Mouse (Mus musculus) left cerebral cortex, postnatal 36 days (tissue): ENCODE results near the gene Slc22a8. TPM values are rescaled to one million over a fixed set of nuclear protein-coding genes. Genes with fewer than 3 reads are reported as not detected.

Source experiments
- DNase-seq, 2 experiments: peaks; one replicate each; pipeline ENCODE4 v3.0.0; 2021 to 2022; ENCODE audit warnings: low spot score in 2 of 2, mixed read lengths in 1 of 2
- intact Hi-C: fragments of 180-260 bp; cut with DNase I; formaldehyde crosslinking; loops from one replicate; pipeline ENCODE4 v1.15.1; 2025
- total RNA-seq, 2 experiments: library from RNA; stranded (reverse); gene quantifications; 2 replicates each; pipeline ENCODE4 v1.2.3; 2021

The Slc22a8 gene
- total RNA-seq, 2 experiments from 2014 or later = 10.7 to 14.3 TPM

- intact Hi-C loops = no loop called here
- DNase-seq = no peak
These were observed 2.8 kb downstream of the Slc22a8 start for GRCm38 (mm10) chr19:8593833-8594232.

DNA sequence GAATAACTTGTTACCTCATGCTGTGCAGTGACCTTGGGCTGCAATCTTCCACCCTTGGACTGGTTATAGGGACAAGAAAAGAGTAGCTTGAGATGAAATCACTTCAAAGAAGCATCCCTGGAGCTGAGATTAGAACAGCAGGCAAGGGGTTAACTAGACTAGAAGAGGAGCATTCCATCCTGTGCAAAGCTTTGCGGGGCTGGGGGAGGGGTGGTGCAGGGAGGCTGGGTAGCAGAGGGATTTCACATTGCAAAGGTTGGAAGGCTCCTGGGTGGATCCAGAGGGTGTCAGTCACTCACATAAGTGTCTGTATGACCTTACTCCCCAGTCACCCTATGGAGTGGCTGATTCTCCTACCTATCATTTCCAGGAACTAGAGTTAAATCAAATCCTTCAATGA is 3.5 kb downstream of the Slc22a8 start:
- intact Hi-C loops = no loop called here
- no peak for DNase-seq

- no peak for DNase-seq
- intact Hi-C loops = loop anchor here (5.0 kb wide), 1 partner anchor 50 kb away; no protein-coding TSS in a partner anchor
These were observed 6.2 kb downstream of the Slc22a8 start for GRCm38 (mm10) chr19:8597269-8597668.

- intact Hi-C loops = loop anchor here (5.0 kb wide), 1 partner anchor 48 kb away; no protein-coding TSS in a partner anchor
- DNase-seq = no peak
These were observed 8.2 kb downstream of the Slc22a8 start for GRCm38 (mm10) chr19:8599229-8599628.

DNA sequence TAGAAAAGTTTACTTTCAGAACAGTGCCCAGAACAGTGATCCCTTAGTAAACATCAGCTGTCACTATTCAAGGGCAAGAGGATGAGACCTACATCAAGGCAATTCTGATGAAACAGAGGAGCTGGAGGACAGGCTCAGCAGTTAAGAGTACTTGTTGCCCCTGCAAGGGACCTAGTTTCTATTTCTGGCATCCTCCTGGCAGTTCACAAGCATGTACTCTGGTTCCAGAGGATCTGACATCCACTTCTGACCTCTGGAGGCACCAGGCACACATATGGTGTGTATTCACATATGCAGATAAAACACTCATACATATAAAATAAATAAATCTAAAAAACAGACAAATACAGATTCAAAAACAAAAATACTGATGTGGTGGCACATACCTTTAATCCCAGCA is 10.9 kb downstream of the Slc22a8 start:
- intact Hi-C loops = no loop called here
- no peak for DNase-seq

GRCm38 (mm10) chr19:8602914-8603313 is 11.9 kb downstream of the Slc22a8 start:
- DNase-seq = no peak
- intact Hi-C loops = no loop called here

DNA sequence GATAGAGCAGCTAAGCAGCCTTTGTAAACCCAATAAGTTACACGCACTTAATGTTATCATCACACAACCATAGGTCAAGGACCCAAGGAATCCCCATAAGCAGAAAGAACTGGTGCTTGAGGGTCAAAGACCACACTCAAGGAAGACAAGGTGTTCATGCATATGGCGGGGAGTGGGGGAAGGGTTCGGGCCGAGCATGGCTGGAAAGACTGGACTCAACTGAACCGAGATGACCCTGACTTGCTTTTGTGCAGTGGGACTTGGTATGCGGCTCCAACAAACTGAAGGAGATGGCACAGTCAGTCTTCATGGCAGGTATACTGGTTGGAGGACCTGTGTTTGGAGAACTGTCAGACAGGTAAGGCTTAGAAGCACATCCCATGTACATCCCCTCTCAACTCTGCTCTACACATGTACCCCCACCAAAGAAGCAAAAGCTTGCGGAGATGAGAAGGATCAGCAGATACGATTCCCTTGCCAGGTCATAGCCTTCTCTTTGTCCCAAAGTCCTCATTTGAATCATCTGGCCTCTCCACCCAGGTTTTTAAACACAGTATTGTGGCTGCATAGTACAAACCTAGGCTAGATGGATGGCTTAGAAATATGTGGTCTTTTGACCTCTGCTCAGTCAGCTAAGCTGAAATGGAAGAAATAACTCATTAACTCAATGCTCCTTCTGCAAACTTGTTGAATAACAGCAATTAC is 13.6 kb downstream of the Slc22a8 start:
- no peak for DNase-seq
- intact Hi-C loops = no loop called here

DNA sequence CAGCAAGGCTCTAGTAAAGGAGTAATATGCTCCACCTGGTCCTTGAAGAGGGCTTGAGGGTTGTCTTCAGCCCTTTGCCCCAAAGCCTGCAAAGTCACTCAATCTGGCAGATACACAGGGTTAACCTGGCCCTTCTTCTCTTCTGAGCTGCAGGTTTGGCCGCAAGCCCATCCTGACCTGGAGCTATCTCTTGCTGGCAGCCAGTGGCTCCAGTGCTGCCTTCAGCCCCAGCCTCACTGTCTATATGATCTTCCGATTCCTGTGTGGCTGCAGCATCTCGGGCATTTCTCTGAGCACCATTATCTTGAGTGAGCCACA is 14.1 kb downstream of the Slc22a8 start:
- intact Hi-C loops = no loop called here
- no peak for DNase-seq

- intact Hi-C loops = no loop called here
- DNase-seq = no peak
These were observed 20.5 kb downstream of the Slc22a8 start for GRCm38 (mm10) chr19:8611358-8612123.

DNA sequence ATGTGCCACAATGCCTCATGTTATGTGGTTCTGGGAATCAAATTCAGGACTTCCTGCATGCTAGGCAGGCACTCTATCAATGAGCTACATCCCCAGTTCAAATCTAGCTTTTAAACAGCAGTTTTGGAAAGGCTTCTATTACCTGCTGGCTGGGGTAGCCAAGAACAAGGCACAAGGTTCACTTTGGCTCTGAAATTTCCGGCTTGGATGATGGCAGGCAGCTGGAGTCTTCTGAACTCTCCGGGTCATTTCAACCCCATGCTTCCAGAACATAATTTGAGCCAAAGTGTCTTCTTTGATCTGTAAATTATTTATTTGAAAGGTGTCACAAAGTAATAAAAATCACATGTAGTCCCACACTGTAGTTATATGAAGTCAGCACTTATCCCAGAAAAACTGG is 22.1 kb downstream of the Slc22a8 start:
- DNase-seq = no peak
- intact Hi-C loops = no loop called here

- no peak for DNase-seq
- intact Hi-C loops = no loop called here
These were observed 23.3 kb downstream of the Slc22a8 start for GRCm38 (mm10) chr19:8614343-8614742.

- intact Hi-C loops = no loop called here
- no peak for DNase-seq
These were observed 25.3 kb downstream of the Slc22a8 start for GRCm38 (mm10) chr19:8616314-8616713.

DNA sequence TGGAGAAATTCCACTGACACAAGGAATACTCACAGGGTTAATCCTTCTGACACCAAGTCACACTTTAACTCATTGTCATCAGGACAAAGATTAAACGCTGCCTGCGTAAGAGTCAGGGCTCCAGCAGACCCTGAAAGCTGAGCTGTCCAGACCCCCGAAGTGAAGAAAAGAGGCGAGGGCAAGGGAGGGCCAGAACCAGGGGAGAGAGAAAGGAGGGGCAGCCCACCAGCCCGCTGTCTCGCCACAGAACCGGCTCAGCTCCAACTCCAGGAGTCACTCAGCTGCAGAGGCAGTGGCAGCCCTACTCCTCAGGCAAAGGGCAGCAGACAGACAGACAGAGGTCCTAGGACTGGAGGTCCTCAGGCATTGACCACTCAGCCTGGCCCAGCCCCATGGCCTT is 26.9 kb downstream of the Slc22a8 start, which contains the start of gene Slc22a6:
Gene Slc22a6, plus strand, starts transcription at position 136 of the 400 bp plus-strand sequence.
- DNase-seq = no peak
- intact Hi-C loops = no loop called here

DNA sequence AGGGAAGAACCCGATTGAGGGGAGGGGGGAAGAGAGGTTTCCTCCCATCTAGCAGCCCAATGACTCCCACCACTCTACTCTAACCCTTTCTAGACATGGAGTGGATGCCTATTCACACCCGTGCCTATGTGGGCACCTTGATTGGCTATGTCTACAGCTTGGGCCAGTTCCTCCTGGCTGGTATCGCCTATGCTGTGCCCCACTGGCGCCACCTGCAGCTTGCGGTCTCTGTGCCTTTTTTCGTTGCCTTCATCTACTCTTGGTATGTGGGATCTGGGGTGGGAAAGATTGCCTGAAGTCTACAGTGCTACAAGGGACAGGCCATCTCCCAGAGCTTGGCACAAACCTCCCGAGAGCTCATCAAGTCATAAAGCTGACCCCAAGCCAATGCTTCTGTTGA is 30.0 kb downstream of the Slc22a8 start:
- no peak for DNase-seq
- intact Hi-C loops = no loop called here

- no peak for DNase-seq
These were observed 39.2 kb downstream of the Slc22a8 start for GRCm38 (mm10) chr19:8630249-8630648.

GRCm38 (mm10) chr19:8630826-8631225 is 39.8 kb downstream of the Slc22a8 start:
- DNase-seq = no peak
- intact Hi-C loops = no loop called here

More at GRCm38 (mm10) chr19:8630249-8630648, 39.2 kb downstream of the Slc22a8 start:
- intact Hi-C loops = no loop called here

- intact Hi-C loops = no loop called here
These were observed 41.0 kb downstream of the Slc22a8 start for GRCm38 (mm10) chr19:8632029-8632428.

GRCm38 (mm10) chr19:8642086-8642485 is 51.0 kb downstream of the Slc22a8 start:
- DNase-seq = no peak
- intact Hi-C loops = no loop called here

More at GRCm38 (mm10) chr19:8632029-8632428, 41.0 kb downstream of the Slc22a8 start:
- no peak for DNase-seq

- intact Hi-C loops = loop anchor here (5.0 kb wide), 1 partner anchor 49 kb away; no protein-coding TSS in a partner anchor
- no peak for DNase-seq
These were observed 55.3 kb downstream of the Slc22a8 start for GRCm38 (mm10) chr19:8646393-8646792.

DNA sequence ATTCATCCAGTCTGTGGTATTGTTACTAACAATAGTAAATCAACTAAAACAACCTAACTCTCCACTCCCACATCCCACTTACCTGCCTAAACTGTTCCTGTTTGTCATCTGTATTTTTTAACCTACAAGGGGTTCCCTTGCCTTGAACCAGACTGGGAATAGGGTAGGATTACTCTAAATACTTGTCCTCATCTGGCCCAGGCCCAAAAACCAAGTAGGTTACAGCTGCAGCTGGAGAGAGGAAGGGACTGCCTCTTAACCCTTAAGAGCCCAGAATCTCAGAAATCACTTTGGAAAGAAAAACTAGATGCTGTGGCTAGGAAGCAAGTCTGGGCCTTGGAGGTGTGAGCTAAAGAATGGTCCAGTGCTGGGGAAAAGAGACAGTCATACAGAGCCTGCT is 64.8 kb downstream of the Slc22a8 start:
- intact Hi-C loops = no loop called here
- no peak for DNase-seq

DNA sequence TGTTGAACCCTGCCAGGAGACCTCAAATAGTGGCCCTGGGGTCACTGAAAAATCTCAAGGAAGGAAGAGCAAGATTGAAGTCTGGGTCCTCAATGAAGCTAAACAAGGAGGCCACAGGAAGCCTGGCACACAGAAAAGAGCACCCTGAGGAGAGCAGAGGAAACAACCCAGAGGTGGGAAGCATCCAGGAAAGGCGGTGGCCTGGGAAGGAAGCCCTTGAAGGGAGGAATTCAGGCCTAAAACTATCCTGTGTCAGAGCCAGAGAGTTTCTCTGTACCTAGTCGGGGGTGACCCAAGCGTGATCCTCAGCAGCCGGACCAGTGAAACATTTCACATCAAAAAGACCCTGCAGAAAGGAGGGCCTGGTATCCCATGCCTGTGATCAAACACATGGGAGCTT is 65.3 kb downstream of the Slc22a8 start:
- intact Hi-C loops = no loop called here
- DNase-seq = no peak
